Mouse (Mus musculus): ENCODE data around the gene Gm9639.
"Not testable (repeated sequence)": the region's sequence is repeated elsewhere in the genome, so short reads cannot be mapped to it uniquely, and the experiment has no call there.

Gene Gm9639

DNA sequence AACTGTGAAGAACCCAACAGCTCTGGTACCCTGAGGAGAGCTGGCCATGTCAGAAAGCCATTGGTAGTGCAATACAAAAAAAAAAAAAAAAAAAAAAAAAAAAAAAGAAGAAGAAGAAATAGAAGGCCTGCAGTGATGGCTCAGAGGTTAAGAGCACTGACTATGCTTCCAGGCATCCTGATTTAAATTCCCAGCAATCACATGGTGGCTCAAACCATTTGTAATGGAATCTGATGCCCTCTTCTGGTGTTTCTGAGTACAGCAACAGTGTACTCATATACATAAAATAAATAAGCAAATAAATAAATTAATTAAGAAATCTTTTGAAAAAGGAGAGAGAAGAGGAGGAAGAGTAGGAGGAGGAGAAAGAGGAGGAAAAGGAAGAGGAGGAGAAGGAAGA, 41.4 kb downstream of the Gm9639 start:
- DNase-seq (ENCODE audit: low spot score in 2 of 2): no peak

DNA sequence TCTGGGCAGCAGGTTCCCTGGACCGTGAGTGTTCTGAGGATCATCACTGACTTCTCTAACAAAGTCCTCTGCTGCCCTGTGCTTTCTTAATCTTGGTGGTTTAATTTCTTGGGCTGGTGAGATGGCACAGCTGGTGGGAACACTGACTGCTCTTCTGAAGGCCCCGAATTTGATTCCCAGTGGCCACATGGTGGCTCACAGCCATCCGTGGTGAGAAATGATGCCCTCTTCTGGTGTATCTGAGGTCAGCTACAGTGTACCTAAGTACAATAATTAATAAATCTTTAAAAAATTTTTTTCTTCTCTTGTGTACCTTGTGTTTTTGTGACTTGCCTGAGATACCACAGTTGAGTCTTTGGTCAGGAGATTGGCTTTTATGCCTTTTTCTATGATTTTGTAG, 42.6 kb downstream of the Gm9639 start:
- not testable (repeated sequence) for DNase-seq (ENCODE audit: low spot score in 2 of 2)

DNA sequence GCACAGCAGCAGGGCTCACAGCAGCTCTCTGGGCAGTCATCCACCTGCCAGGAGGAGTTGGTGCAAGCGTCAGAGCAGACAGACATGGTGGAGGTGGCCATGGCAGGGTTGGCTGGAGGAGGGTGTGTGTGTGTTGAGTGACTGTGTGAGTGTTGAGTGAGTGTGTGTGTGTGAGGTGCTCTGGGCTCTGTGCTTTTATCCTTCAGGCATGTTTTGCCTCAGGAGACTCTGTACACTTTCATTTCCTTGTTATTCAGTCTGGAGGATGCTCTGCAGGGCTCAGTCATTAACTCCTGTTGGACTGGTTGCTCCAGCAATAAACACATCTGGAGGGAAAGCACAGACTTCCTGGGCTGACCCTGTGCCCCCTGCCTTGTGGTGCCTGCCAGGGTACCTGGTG, 43.6 kb downstream of the Gm9639 start, which contains the start of gene Gm9736:
Gene Gm9736, minus strand, starts transcription at position 101 of the 400 bp plus-strand sequence.
- not testable (repeated sequence) for DNase-seq (ENCODE audit: low spot score in 2 of 2)

DNA sequence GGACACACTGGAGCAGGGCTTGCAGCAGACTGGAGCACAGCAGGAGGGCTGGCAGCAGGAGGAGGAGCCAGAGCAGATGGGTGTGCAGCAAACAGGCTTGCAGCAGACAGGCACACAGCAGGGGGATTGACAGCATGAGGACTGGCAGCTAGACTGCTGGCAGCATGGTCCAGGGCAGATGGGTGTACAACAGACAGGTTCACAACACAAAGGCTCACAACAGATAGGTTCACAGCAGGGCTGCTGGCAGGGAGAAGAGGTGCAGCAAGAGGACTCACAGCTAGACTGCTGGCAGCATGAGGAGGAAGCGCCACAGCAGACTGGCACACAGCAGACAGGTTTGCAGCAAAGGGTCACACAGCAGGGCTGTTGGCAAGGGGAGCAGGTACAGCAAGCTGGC, 44.2 kb downstream of the Gm9639 start:
- DNase-seq (ENCODE audit: low spot score in 2 of 2): not testable (repeated sequence)
